Mouse (Mus musculus) lung, adult 2 months (tissue): ENCODE results near the gene Draxin. TPM values are rescaled to one million over a fixed set of nuclear protein-coding genes. Genes with fewer than 3 reads are reported as not detected.
"Not testable (repeated sequence)": the region's sequence is repeated elsewhere in the genome, so short reads cannot be mapped to it uniquely, and the experiment has no call there.

Experiments
- DNase-seq: peaks from one replicate; pipeline ENCODE4 v3.0.0; 2022
- H3K4me1 ChIP-seq: fragments of 200-500 bp; 2 replicates; pipeline ENCODE4 v1.6.1; 2011; ENCODE audit warnings: low read length; ENCODE audit not compliant: control insufficient read depth, insufficient read depth
- H3K4me3 ChIP-seq: fragments of 200-500 bp; replicated peaks from 2 replicates; pipeline ENCODE3; 2011; ENCODE audit warnings: low read depth, mild to moderate bottlenecking, control low read depth, low read length; ENCODE audit errors: extremely low read depth
- CTCF ChIP-seq: fragments of 200-500 bp; IDR thresholded peaks from 2 replicates; pipeline ENCODE4 v1.5.1; 2011; ENCODE audit warnings: mild to moderate bottlenecking, low read length, control low read depth; ENCODE audit not compliant: insufficient read depth
- POLR2A ChIP-seq: fragments of 200-500 bp; IDR thresholded peaks from 2 replicates; pipeline ENCODE4 v1.6.1; 2011; ENCODE audit warnings: low read depth, mild to moderate bottlenecking, control low read depth, low read length, borderline replicate concordance; ENCODE audit errors: extremely low read depth
- WGBS: fragments of 180-500 bp; shearing (Covaris S2); methylation state at CpG from one replicate; pipeline ENCODE4 v1.1.7; 2018; 5-methylcytosine and 5-hydroxymethylcytosine counted together
- polyA plus RNA-seq: library from polyadenylated mRNA; depleted of rRNA; stranded (reverse); fragments of >200 nt; gene quantifications from 2 replicates; pipeline ENCODE4 v1.2.3, GENCODE M21; 2012; rRNA removed

Draxin gene
- polyA plus RNA-seq = 0.15 and 0.59 TPM in 2 replicates

DNA sequence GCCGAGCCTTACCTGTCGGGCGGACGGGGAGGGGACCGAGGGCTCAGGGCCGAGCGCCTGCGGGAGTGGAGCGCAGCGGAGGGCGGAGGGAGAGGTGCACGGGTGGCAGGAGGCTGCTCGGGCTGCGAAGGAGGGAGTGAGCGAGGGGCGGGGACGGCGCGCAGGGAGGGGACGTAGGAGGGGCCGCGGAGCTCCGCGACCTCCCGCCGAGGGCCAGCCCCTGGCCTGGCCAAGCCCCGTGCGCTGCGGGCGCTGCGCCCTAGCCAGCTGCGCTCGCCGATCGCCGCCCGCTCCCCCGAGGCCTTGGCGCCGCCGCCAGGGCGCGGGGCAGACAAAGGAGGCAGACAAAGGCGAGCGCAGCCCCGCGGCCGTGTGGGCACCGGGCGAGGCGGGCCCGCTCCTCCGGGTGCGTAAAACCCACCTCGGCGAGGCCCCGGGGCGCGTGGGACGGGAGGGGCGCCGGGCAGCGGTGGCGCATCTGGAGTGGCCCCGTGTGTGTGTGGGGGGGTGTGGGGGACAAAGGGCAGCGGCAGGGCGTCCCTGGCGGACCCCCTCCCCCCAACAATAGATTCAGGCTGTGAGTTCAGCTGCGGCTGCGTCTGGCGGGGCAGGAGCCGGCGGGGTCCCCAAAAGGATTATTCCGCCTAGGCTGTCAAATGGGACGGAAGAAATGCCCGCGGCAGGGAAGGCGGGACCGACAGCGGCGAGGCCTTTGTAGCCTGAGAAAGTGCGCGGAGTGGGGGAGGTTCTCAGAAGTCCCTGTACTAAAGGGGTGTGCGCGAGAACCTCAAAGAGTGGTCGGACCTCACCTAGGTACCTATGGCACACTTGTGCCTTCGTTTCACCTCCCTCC, at the start of gene Draxin:
Gene Draxin, minus strand, starts transcription at position 138 of the 853 bp plus-strand sequence.
- no peaks in the 10 kb centered on the region for H3K4me1 ChIP-seq
- WGBS = under 1% methylated on average over 75 of the region's 87 CpGs
- no peak for DNase-seq
- TF ChIP-seq POLR2A (no peak), CTCF (no peak)
- H3K4me3 ChIP-seq = no peak within 1 kb of the TSS

DNA sequence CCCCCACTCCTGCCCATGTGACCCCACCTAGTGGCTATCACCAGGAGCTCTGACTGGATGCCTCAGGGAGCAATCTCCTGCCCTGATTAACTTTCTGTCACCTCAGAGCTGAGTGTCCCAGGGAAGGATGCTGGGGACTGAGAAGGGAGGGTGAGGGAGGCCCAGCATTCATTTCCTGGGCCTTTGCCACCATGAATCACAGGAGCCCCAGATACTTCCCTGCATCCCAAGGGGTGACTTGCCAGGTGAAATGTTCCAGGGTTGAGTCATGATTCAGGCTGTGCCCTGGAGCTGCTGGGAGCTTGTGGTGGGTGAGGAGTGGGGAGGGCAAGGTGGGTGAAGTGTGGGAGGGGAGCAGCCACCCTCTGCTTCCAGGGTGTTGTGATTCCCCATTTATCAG, 47.2 kb upstream of the Draxin start:
- H3K4me3 ChIP-seq = no peak overlapping the region
- TF ChIP-seq POLR2A (no peak), CTCF (no peak)
- DNase-seq = no peak
- H3K4me1 ChIP-seq = no peaks in the 10 kb centered on the region

DNA sequence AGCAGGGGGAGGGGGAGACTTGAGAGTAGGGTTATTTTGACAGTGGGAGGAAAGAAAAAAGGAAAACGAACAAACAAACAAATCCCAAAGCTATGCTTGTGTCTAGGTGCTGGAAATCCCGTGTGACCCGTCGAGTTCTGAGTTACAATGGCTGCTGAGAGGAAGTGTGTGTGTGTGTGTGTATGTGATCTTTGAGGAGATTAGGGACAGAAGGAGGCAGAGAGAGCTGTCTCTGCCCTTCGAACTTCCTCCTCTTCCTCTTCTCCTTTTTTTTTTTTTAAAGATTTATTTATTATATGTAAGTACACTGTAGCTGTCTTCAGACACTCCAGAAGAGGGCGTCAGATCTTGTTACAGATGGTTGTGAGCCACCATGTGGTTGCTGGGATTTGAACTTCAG, 46.1 kb upstream of the Draxin start:
- not testable (repeated sequence) for DNase-seq, H3K4me3 ChIP-seq, H3K4me1 ChIP-seq
- WGBS = 24% methylated on average over 5 of the region's 6 CpGs

DNA sequence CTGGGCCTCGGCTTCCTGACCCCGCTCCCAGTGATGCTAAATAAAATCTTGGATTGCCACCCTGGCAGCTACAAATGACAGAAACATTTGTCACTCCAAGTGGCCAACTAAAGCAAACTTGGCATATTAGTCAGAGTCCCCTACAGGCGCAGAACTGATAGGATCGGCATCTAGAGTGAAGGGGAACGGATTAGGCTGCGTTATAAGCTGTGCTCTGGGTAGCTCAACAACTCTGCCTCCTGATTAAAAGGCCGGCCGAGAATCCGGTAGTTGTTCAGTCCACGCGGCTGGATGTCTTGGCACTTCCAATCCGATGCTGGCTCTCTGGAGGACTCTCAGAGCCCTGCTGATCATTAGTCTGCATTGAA, 44.0 kb upstream of the Draxin start:
- H3K4me3 ChIP-seq = no peak overlapping the region
- whole genome bisulfite sequencing = 13% methylated on average over 12 of the region's 12 CpGs
- DNase-seq = no peak
- TF ChIP-seq POLR2A (no peak), CTCF (no peak)
- no peaks in the 10 kb centered on the region for H3K4me1 ChIP-seq

DNA sequence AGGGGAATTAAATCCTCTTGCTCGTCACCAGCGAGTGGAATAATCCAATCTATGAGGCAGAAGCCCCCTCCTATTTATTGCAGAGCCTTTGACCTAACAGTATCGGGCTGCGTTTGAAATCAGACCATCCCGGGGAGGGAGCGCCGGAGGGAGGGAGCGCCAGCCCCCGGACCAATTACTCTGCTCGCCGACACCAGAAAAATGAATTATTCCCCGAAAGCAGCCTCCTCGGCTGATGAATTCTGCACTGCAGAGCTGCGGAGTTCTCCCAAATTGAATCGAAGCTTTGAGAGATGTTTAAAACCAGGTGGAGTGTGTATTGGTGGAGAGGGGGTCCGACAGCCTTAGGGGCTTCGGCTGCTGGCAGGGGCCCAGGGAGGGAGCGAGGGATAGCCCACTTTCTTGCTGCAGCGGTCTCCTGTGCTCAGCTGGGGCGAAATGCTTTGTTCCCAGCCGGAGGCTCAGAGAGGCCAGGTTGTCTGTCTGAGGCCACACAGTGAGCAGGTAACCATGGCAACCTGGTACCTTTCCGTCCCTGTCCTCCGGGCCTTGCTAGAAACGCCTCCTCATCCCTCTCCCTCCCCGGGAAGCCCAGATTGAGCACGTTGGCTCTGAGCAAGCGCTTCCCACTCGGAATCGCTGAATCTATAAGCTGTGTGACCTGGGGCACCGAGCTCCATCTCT, 43.5 kb upstream of the Draxin start:
- DNase-seq = no peak
- Histone ChIP-seq H3K4me1 (no peaks in the 10 kb centered on the region), H3K4me3 (no peak overlapping the region)
- no peak for TF ChIP-seq POLR2A
- TF ChIP-seq CTCF = no peak
- WGBS = 3% methylated on average over 30 of the region's 30 CpGs

DNA sequence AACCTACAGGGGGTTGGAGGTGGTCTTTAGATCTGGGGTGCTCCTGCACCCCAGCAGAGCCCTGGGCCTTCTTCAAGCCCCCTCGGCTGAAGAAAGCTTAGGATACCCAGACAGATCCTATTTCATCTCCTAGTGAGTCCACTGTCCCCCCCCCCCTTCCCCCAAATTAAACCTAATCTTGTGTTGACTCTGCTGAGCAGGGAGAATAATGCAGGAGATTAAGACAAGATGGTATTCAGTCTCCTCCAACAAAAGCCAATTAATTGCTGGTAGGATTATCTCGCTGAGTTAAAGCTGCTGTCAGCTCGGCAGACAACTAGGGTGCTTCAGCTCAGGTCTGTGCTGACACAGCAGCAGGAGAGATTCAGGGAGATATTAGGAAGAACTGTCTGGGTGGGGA, 40.8 kb upstream of the Draxin start:
- H3K4me3 ChIP-seq = no peak overlapping the region
- WGBS = 55% methylated on average over 3 of the region's 3 CpGs
- H3K4me1 ChIP-seq = no peaks in the 10 kb centered on the region
- TF ChIP-seq CTCF (no peak), POLR2A (no peak)
- DNase-seq = no peak

DNA sequence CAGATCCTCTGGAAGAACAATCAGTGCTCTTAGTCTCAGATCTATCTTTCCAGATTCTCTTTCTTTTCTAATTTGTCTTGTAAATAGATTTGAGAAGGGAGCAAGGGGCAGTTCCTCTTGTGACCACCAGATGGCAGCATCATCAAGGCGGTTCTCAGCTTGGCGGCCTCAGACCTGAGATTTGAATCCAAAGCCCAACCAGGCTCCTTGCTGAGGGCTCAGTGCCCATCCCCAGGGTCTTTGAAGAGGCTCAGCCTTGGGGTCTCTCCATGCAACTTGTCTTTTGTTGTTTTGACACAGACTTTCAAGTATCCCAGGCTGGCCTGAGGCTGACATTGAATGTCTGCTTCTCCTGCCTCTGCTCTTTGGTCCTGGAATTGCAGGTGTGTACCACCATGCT, 40.3 kb upstream of the Draxin start:
- no peaks in the 10 kb centered on the region for H3K4me1 ChIP-seq
- TF ChIP-seq POLR2A (no peak), CTCF (peak; percentile 95)
- H3K4me3 ChIP-seq = no peak overlapping the region
- WGBS = 11% methylated on average over 2 of the region's 2 CpGs
- DNase-seq = peak; percentile 55

DNA sequence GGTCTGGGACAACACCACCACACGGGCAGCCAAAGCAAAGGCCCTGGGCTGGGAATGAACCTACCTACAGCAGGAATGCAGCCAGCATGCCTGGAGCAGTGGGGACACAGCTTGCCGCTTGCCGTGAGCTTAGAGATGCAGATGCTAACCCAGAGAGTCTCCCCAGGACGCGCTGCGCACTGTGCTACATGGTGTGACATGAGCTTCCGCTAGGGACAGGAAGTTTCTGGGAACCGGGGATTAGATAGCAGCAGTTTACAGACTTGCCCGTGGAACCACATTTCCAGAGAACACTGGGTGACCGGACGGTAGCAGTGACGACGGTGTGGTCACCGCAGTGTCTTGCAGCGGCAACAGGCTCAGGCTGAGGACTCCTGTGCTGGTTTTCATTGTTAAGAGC, 39.1 kb upstream of the Draxin start:
- 19% methylated on average over 15 of the region's 15 CpGs for WGBS
- DNase-seq = no peak

DNA sequence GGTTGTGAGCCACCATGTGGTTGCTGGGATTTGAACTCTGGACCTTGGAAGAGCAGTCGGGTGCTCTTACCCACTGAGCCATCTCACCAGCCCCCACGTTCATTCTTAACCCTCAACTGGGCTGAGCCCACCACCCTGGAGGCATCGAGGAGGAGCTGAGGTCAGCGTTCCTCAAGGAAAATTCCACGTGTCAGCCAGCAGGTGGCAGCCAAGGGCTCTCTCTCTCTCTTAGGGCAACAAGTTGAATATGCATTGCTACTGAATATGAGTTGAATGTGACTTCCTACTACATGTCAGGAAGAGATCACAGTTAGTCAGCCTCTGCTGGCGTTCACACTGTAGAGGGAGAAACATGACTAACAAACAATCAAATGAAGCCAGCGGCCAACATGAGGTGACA, 37.8 kb upstream of the Draxin start:
- Histone ChIP-seq H3K4me1 (no peaks in the 10 kb centered on the region; the same call in 1 of the 2 replicates), H3K4me3 (no peak overlapping the region)
- WGBS = 19% methylated on average over 7 of the region's 7 CpGs
- TF ChIP-seq CTCF = peak; percentile 88
- TF ChIP-seq POLR2A = no peak
- peak; percentile 65 for DNase-seq

More for the DNA sequence above, 39.1 kb upstream of the Draxin start:
- H3K4me1 ChIP-seq = no peaks in the 10 kb centered on the region; the same call in 1 of the 2 replicates
- TF ChIP-seq POLR2A = no peak
- no peak for TF ChIP-seq CTCF
- H3K4me3 ChIP-seq = no peak overlapping the region

DNA sequence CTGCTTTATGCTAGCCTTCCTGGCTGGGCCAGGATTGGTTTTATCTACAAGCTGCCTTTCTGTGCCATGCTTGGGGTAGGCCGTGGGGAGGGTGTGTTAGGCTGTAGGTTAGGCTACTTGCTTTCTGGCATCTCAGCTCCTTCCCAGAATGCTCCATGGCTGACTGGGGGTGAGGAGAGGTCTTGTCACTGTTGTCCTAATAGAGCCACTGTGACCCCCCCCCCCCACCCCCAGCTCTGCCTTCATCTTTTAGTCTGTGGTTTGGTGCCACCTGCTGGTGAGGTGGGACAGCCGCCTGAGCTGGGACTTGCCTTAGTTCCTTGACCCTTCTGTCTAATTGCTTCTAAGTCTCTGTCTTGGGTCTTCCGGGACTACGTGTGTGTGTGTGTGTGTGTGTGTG, 36.5 kb upstream of the Draxin start:
- no peak for TF ChIP-seq POLR2A
- TF ChIP-seq CTCF = peak; percentile 72
- H3K4me3 ChIP-seq = no peak overlapping the region
- H3K4me1 ChIP-seq = no peaks in the 10 kb centered on the region; the same call in 1 of the 2 replicates
- 12% methylated on average over 4 of the region's 4 CpGs for WGBS
- DNase-seq = peak; percentile 67
